Mouse (Mus musculus): ENCODE results near the gene Aqp6. TPM values are rescaled to one million over a fixed set of nuclear protein-coding genes. Genes with fewer than 3 reads are reported as not detected.

Gene Aqp6
- polyA plus RNA-seq, 1 experiment from 2014 or later, result not detected

DNA sequence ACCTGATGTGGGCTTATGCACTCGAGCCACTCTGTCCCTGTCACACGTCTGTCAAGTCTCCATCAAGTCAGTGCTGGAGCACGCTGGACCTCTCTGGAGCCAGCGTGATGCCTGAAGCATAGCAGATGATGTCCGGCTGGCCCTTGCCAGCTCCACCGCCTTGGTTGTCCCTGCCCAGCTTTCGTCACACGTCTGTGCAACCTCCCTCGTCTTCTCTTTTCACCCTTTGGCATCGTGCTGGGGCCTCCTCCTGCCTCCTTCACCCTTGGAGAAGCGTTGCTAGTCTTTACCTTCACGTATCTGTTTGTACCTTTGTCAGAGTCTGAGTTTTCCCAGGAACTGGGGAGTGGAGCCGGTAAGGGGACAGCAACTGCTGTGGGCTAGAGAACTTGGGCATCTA, 13.1 kb downstream of the Aqp6 start:
- no peaks in the 10 kb centered on the region; the same call in 1 of the 2 replicates for H3K4me1 ChIP-seq (ENCODE audit: control insufficient read depth, insufficient read depth, low read length)
- ATAC-seq (replicated peaks; ENCODE audit: insufficient number of reproducible peaks, low FRiP score, low TSS enrichment, low read depth) (no peak), DNase-seq (ENCODE audit: low spot score) (no peak)
- H3K4me2 ChIP-seq (ENCODE audit: low read depth, low read length), result no peak overlapping the region
- no peaks in the 10 kb centered on the region for H3K36me3 ChIP-seq (replicated peaks; ENCODE audit: control insufficient read depth, insufficient read depth, low read depth, low read length)
- H3K4me3 ChIP-seq (ENCODE audit: low read depth, low read length), result no peak overlapping the region
- 72% methylated on average over 13 of the region's 13 CpGs for WGBS
- H3K9ac ChIP-seq (replicated peaks; ENCODE audit: low read length), result no peak overlapping the region
- no peak overlapping the region for H3K27ac ChIP-seq (replicated peaks; ENCODE audit: low read depth, low read length)
- H3K27me3 ChIP-seq (ENCODE audit: control insufficient read depth, insufficient read depth, low read length), result peaks cover 2% of the 10 kb centered on the region; the same call in 1 of the 2 replicates
- no peaks in the 10 kb centered on the region for H3K9me3 ChIP-seq (replicated peaks; ENCODE audit: control insufficient read depth, low read length)

DNA sequence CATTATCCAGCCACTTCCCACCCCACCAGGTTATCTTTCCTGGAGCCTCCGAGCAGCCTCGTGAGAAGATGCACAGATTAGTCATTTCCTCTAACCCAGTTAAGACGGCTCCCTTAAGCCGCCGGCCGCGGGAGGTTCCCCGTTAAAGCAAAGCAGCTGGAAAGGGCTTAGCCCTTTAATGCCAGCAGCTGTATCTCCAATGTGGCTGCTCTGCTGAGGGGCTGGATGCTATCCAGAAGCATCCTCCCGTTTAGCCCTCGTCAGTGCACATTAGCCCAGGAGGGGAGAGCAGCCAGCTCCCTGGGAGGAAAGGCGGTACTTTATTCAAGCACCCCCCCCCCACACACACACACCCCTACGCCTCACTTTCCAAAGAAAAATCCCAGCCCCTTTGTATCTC, 13.6 kb downstream of the Aqp6 start:
- H3K27me3 ChIP-seq (ENCODE audit: control insufficient read depth, insufficient read depth, low read length), result peaks cover 2% of the 10 kb centered on the region; the same call in 1 of the 2 replicates
- no peaks in the 10 kb centered on the region for H3K36me3 ChIP-seq (replicated peaks; ENCODE audit: control insufficient read depth, insufficient read depth, low read depth, low read length)
- no peak overlapping the region for H3K9ac ChIP-seq (replicated peaks; ENCODE audit: low read length)
- WGBS, result 9% methylated on average over 12 of the region's 12 CpGs
- ATAC-seq (replicated peaks; ENCODE audit: insufficient number of reproducible peaks, low FRiP score, low TSS enrichment, low read depth) (0 out of 2 replicates have a peak, but pooled peaks have one; percentile 9), DNase-seq (ENCODE audit: low spot score) (peak; percentile 53)
- no peaks in the 10 kb centered on the region; the same call in 1 of the 2 replicates for H3K4me1 ChIP-seq (ENCODE audit: control insufficient read depth, insufficient read depth, low read length)
- no peak overlapping the region for H3K4me2 ChIP-seq (ENCODE audit: low read depth, low read length)
- no peaks in the 10 kb centered on the region for H3K9me3 ChIP-seq (replicated peaks; ENCODE audit: control insufficient read depth, low read length)
- H3K27ac ChIP-seq (replicated peaks; ENCODE audit: low read depth, low read length), result no peak overlapping the region
- no peak overlapping the region for H3K4me3 ChIP-seq (ENCODE audit: low read depth, low read length)

DNA sequence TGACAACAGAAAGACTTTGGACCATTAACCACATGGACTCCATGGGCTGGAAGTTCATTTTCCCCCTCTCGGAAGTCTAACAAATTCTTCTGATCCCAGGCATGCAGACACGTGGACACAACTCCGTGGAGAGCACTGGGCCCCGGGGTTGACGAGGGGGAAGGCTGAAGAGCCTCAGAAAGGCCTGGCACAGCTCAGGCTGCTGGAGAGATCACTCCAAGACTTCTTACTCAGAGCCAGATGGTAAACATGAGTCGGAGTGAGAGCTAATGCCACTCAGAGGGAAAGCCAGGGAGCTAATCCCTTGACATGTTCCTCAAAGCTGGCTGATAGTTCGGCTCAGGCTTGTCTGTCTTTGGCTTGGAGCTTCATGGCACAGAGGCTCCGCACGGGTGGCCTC, 14.0 kb downstream of the Aqp6 start:
- no peak overlapping the region for H3K27ac ChIP-seq (replicated peaks; ENCODE audit: low read depth, low read length)
- H3K36me3 ChIP-seq (replicated peaks; ENCODE audit: control insufficient read depth, insufficient read depth, low read depth, low read length), result no peaks in the 10 kb centered on the region
- no peak overlapping the region for H3K4me3 ChIP-seq (ENCODE audit: low read depth, low read length)
- no peaks in the 10 kb centered on the region; the same call in 1 of the 2 replicates for H3K4me1 ChIP-seq (ENCODE audit: control insufficient read depth, insufficient read depth, low read length)
- no peak for ATAC-seq (replicated peaks; ENCODE audit: insufficient number of reproducible peaks, low FRiP score, low TSS enrichment, low read depth)
- H3K4me2 ChIP-seq (ENCODE audit: low read depth, low read length), result no peak overlapping the region
- H3K27me3 ChIP-seq (ENCODE audit: control insufficient read depth, insufficient read depth, low read length), result peaks cover 2% of the 10 kb centered on the region; the same call in 1 of the 2 replicates
- H3K9ac ChIP-seq (replicated peaks; ENCODE audit: low read length), result no peak overlapping the region
- WGBS, result 47% methylated on average over 9 of the region's 9 CpGs
- peak; percentile 38 for DNase-seq (ENCODE audit: low spot score)
- H3K9me3 ChIP-seq (replicated peaks; ENCODE audit: control insufficient read depth, low read length), result no peaks in the 10 kb centered on the region

DNA sequence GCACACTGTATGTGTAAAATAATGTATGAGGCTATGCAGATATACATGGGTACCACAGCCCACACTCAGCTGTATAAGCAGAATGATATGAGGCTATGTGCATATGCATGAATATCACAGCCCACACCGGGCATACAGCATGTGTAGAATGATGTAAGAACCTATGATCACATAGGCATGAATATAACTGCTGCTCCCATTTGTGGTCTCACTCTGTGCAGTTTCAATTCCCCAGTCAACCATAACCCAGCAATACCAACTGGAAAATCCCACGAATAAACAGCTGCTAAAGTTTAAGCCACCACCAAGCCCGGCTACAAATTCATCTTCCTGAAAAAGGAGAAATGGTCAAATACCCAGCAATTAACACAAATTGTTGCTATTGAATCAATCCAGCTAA, 17.4 kb downstream of the Aqp6 start:
- H3K4me1 ChIP-seq (ENCODE audit: control insufficient read depth, insufficient read depth, low read length), result no peaks in the 10 kb centered on the region
- H3K27ac ChIP-seq (replicated peaks; ENCODE audit: low read depth, low read length), result no peak overlapping the region
- DNase-seq (ENCODE audit: low spot score) (no peak), ATAC-seq (replicated peaks; ENCODE audit: insufficient number of reproducible peaks, low FRiP score, low TSS enrichment, low read depth) (no peak)
- H3K27me3 ChIP-seq (ENCODE audit: control insufficient read depth, insufficient read depth, low read length), result peaks cover 2% of the 10 kb centered on the region; the same call in 1 of the 2 replicates
- no peak overlapping the region for H3K9ac ChIP-seq (replicated peaks; ENCODE audit: low read length)
- no peaks in the 10 kb centered on the region for H3K9me3 ChIP-seq (replicated peaks; ENCODE audit: control insufficient read depth, low read length)
- no peak overlapping the region for H3K4me3 ChIP-seq (ENCODE audit: low read depth, low read length)
- peaks cover 4% of the 10 kb centered on the region for H3K36me3 ChIP-seq (replicated peaks; ENCODE audit: control insufficient read depth, insufficient read depth, low read depth, low read length)
- 91% methylated on average over 3 of the region's 3 CpGs for WGBS
- H3K4me2 ChIP-seq (ENCODE audit: low read depth, low read length), result no peak overlapping the region

DNA sequence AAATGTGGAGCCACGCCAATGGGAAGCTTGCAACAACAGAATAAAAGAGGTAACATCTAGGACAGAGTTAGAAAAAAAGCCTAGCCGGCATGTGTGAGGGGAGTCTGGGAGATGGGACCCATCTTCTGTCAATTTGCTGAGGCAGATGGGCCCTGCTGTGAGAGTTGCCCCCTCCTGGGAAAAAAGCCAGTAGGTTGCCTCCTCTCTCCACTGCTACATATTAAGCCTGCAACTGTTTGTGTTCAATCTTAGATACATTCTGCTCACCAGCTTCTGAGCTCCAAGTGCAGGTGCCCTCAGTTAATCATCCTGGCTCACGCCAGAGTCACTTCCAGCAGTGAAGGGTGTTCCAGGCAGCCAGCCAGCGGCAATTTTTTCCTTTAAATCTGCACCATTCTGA, 18.6 kb downstream of the Aqp6 start:
- 89% methylated on average over 4 of the region's 4 CpGs for WGBS
- no peak overlapping the region for H3K4me3 ChIP-seq (ENCODE audit: low read depth, low read length)
- no peak overlapping the region for H3K4me2 ChIP-seq (ENCODE audit: low read depth, low read length)
- peaks cover under 1% of the 10 kb centered on the region; the same call in 1 of the 2 replicates for H3K27me3 ChIP-seq (ENCODE audit: control insufficient read depth, insufficient read depth, low read length)
- no peak for ATAC-seq (replicated peaks; ENCODE audit: insufficient number of reproducible peaks, low FRiP score, low TSS enrichment, low read depth)
- DNase-seq (ENCODE audit: low spot score), result no peak
- H3K9ac ChIP-seq (replicated peaks; ENCODE audit: low read length), result no peak overlapping the region
- H3K36me3 ChIP-seq (replicated peaks; ENCODE audit: control insufficient read depth, insufficient read depth, low read depth, low read length), result peaks cover 5% of the 10 kb centered on the region
- H3K9me3 ChIP-seq (replicated peaks; ENCODE audit: control insufficient read depth, low read length), result no peaks in the 10 kb centered on the region
- no peaks in the 10 kb centered on the region for H3K4me1 ChIP-seq (ENCODE audit: control insufficient read depth, insufficient read depth, low read length)
- H3K27ac ChIP-seq (replicated peaks; ENCODE audit: low read depth, low read length), result no peak overlapping the region

DNA sequence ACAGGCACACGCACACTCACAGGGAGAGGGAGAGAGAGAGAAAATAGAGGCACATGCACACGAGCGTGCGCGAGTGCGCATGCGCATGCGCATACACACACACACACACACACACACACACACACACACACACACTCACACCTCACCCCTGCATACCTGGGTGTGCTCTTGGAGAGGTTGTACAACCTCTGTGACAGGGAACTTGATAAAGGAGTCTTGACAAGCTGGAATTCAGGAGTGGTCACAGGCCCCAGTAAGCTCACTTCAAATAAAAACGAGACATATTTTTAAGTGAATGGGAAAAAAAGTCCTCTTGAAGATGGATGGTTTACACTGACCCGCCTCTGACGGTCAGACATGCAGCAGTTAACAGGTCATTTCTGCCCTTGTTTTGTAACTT, 20.9 kb downstream of the Aqp6 start:
- peaks cover 11% of the 10 kb centered on the region for H3K36me3 ChIP-seq (replicated peaks; ENCODE audit: control insufficient read depth, insufficient read depth, low read depth, low read length)

DNA sequence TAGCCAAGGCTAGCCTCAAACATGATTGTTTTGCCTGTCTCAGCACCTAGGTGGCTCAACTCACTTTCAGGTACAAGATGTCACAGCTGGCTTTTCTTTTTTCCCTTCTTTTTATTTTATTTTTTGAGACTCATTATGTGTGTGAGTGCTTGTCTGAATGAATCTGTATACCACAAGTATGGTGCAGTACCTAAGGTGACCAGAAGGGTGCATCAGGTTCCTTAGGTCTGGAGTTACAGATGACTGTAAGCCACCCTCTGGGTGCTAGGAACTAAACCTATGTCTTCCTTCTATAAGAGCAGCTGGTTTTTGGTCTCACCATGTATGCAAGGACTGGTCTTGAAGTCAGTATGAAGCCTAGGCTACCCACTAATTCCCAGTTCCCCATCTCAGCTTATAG, 30.4 kb downstream of the Aqp6 start:
- Histone ChIP-seq H3K4me1 (ENCODE audit: control insufficient read depth, insufficient read depth, low read length) (no peaks in the 10 kb centered on the region), H3K36me3 (replicated peaks; ENCODE audit: control insufficient read depth, insufficient read depth, low read depth, low read length) (peaks cover 36% of the 10 kb centered on the region), H3K27me3 (ENCODE audit: control insufficient read depth, insufficient read depth, low read length) (no peaks in the 10 kb centered on the region), H3K4me3 (ENCODE audit: low read depth, low read length) (no peak overlapping the region), H3K27ac (replicated peaks; ENCODE audit: low read depth, low read length) (no peak overlapping the region), H3K4me2 (ENCODE audit: low read depth, low read length) (no peak overlapping the region), H3K9me3 (replicated peaks; ENCODE audit: control insufficient read depth, low read length) (no peaks in the 10 kb centered on the region), H3K9ac (replicated peaks; ENCODE audit: low read length) (no peak overlapping the region)
- ATAC-seq (replicated peaks; ENCODE audit: insufficient number of reproducible peaks, low FRiP score, low TSS enrichment, low read depth) (no peak), DNase-seq (ENCODE audit: low spot score) (no peak)

More for the DNA sequence above, 20.9 kb downstream of the Aqp6 start:
- Histone ChIP-seq H3K4me3 (ENCODE audit: low read depth, low read length) (no peak overlapping the region), H3K9ac (replicated peaks; ENCODE audit: low read length) (no peak overlapping the region), H3K27ac (replicated peaks; ENCODE audit: low read depth, low read length) (no peak overlapping the region), H3K4me1 (ENCODE audit: control insufficient read depth, insufficient read depth, low read length) (no peaks in the 10 kb centered on the region), H3K27me3 (ENCODE audit: control insufficient read depth, insufficient read depth, low read length) (no peaks in the 10 kb centered on the region), H3K4me2 (ENCODE audit: low read depth, low read length) (no peak overlapping the region), H3K9me3 (replicated peaks; ENCODE audit: control insufficient read depth, low read length) (no peaks in the 10 kb centered on the region)
- ATAC-seq (replicated peaks; ENCODE audit: insufficient number of reproducible peaks, low FRiP score, low TSS enrichment, low read depth), result no peak
- WGBS, result 93% methylated on average over 11 of the region's 11 CpGs
- DNase-seq (ENCODE audit: low spot score), result no peak

DNA sequence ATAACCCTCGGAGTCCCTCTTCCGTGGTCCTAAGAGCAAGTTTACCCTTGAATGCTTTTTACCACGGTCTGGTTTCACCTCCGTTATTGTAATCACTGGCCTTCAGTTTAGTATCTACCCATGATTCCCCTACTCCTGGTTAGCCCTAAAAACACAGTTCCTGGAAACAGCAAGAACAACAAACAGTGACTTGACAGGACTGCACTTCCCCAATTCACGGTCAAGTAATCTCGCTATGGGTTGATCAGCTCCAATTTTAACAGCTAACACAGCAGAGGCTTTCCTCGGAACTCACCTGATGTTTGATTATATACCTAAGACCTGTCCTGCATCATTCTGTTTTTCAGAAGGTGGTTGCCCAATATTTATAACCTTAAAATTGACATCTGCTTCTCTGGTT, 33.5 kb downstream of the Aqp6 start:
- Histone ChIP-seq H3K36me3 (replicated peaks; ENCODE audit: control insufficient read depth, insufficient read depth, low read depth, low read length) (peaks cover 33% of the 10 kb centered on the region), H3K27ac (replicated peaks; ENCODE audit: low read depth, low read length) (no peak overlapping the region), H3K4me3 (ENCODE audit: low read depth, low read length) (no peak overlapping the region), H3K27me3 (ENCODE audit: control insufficient read depth, insufficient read depth, low read length) (no peaks in the 10 kb centered on the region), H3K9ac (replicated peaks; ENCODE audit: low read length) (no peak overlapping the region), H3K4me1 (ENCODE audit: control insufficient read depth, insufficient read depth, low read length) (no peaks in the 10 kb centered on the region), H3K9me3 (replicated peaks; ENCODE audit: control insufficient read depth, low read length) (no peaks in the 10 kb centered on the region), H3K4me2 (ENCODE audit: low read depth, low read length) (no peak overlapping the region)
- DNase-seq (ENCODE audit: low spot score), result no peak
- 96% methylated on average over 7 of the region's 7 CpGs for WGBS
- no peak for ATAC-seq (replicated peaks; ENCODE audit: insufficient number of reproducible peaks, low FRiP score, low TSS enrichment, low read depth)
